Mouse (Mus musculus): Measurements from ENCODE around the gene Retnlg. TPM values are rescaled to one million over a fixed set of nuclear protein-coding genes. Genes with fewer than 3 reads are reported as not detected.
A peak's percentile ranks its signal among the peaks of the same experiment; 100 is the strongest.
"Not testable (repeated sequence)": the region's sequence is repeated elsewhere in the genome, so short reads cannot be mapped to it uniquely, and the experiment has no call there.

Gene Retnlg
- total and polyA plus RNA-seq, 3 experiments, result not detected

- TF ChIP-seq GATA1 (IDR thresholded peaks at IDR 0.05; ENCODE audit: borderline replicate concordance, low read length) (no peak), GATA2 (IDR thresholded peaks at IDR 0.05; ENCODE audit: borderline replicate concordance, low read depth, low read length) (no peak), TAL1 (conservative IDR thresholded peaks at IDR 0.05; ENCODE audit: low read depth, low read length) (no peak), POLR2AphosphoS5 (IDR thresholded peaks at IDR 0.05; ENCODE audit: insufficient replicate concordance, low read depth, low read length) (no peak), CTCF (IDR thresholded peaks at IDR 0.05; ENCODE audit: low read depth, low read length) (no peak)
- no peak for ATAC-seq (ENCODE audit: extremely low read depth, insufficient number of reproducible peaks, low FRiP score, poor library complexity, severe bottlenecking)
- no peaks in the 10 kb centered on the region for H3K36me3 ChIP-seq (replicated peaks)
- no peak overlapping the region for H3K4me3 ChIP-seq (ENCODE audit: low read depth, low read length)
- H3K4me1 ChIP-seq (ENCODE audit: insufficient read depth, low read depth, low read length), result peaks cover 3% of the 10 kb centered on the region
- no peaks in the 10 kb centered on the region for H3K27me3 ChIP-seq (ENCODE audit: insufficient read depth, low read length)
- H3K9me3 ChIP-seq (replicated peaks), result no peaks in the 10 kb centered on the region
- DNase-seq (ENCODE audit: low spot score), result no peak
Observed at GRCm38 (mm10) chr16:48843671-48844386, 28.6 kb upstream of the Retnlg start.

DNA sequence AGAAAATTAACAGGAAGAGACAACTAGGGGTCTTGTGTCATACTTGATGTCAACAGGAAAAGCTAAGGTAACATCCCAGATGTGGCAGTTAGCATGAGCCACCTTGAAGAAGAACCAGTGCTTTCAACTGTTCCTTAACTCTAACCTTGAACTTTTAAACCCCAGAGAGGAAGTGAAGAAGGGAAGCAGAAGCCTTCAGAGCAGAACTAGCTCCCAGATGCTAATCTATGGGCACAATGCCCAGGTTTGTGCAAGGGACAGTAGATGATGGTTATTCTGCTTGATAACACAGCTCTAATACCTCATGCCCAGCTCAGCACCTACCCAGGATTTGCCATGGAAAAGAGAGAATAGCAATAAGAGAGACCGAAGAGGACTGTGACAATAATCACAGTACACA lies 7.4 kb upstream of the Retnlg start:
- H3K36me3 ChIP-seq (replicated peaks); ATAC-seq (ENCODE audit: extremely low read depth, insufficient number of reproducible peaks, low FRiP score, poor library complexity, severe bottlenecking): not testable (repeated sequence)

GRCm38 (mm10) chr16:48867690-48868089 lies 4.7 kb upstream of the Retnlg start:
- DNase-seq (ENCODE audit: low spot score), result no peak
- Histone ChIP-seq H3K36me3 (replicated peaks) (no peaks in the 10 kb centered on the region), H3K4me3 (ENCODE audit: low read depth, low read length) (no peak overlapping the region; the same call in 1 of the 2 replicates), H3K4me1 (ENCODE audit: insufficient read depth, low read depth, low read length) (peaks cover 59% of the 10 kb centered on the region), H3K27me3 (ENCODE audit: insufficient read depth, low read length) (no peaks in the 10 kb centered on the region), H3K9me3 (replicated peaks) (no peaks in the 10 kb centered on the region)
- TF ChIP-seq GATA2 (IDR thresholded peaks at IDR 0.05; ENCODE audit: borderline replicate concordance, low read depth, low read length) (no peak), POLR2AphosphoS5 (IDR thresholded peaks at IDR 0.05; ENCODE audit: insufficient replicate concordance, low read depth, low read length) (no peak), CTCF (IDR thresholded peaks at IDR 0.05; ENCODE audit: low read depth, low read length) (no peak), TAL1 (conservative IDR thresholded peaks at IDR 0.05; ENCODE audit: low read depth, low read length) (peak; percentile 30), GATA1 (IDR thresholded peaks at IDR 0.05; ENCODE audit: borderline replicate concordance, low read length) (no peak)
- ATAC-seq (ENCODE audit: extremely low read depth, insufficient number of reproducible peaks, low FRiP score, poor library complexity, severe bottlenecking), result peak; percentile 74

More for the DNA sequence above, 7.4 kb upstream of the Retnlg start:
- not testable (repeated sequence) for DNase-seq (ENCODE audit: low spot score); H3K4me3 ChIP-seq (ENCODE audit: low read depth, low read length); H3K27me3 ChIP-seq (ENCODE audit: insufficient read depth, low read length); H3K9me3 ChIP-seq (replicated peaks)
- H3K4me1 ChIP-seq (ENCODE audit: insufficient read depth, low read depth, low read length), result peaks cover 56% of the 10 kb centered on the region

GRCm38 (mm10) chr16:48868663-48869062 lies 3.8 kb upstream of the Retnlg start:
- peak; percentile 8 for DNase-seq (ENCODE audit: low spot score)
- Histone ChIP-seq H3K9me3 (replicated peaks) (no peaks in the 10 kb centered on the region), H3K27me3 (ENCODE audit: insufficient read depth, low read length) (no peaks in the 10 kb centered on the region), H3K36me3 (replicated peaks) (no peaks in the 10 kb centered on the region), H3K4me1 (ENCODE audit: insufficient read depth, low read depth, low read length) (peaks cover 59% of the 10 kb centered on the region), H3K4me3 (ENCODE audit: low read depth, low read length) (no peak overlapping the region)
- ATAC-seq (ENCODE audit: extremely low read depth, insufficient number of reproducible peaks, low FRiP score, poor library complexity, severe bottlenecking), result peak; percentile 80
- no peak for TF ChIP-seq GATA2 (IDR thresholded peaks at IDR 0.05; ENCODE audit: borderline replicate concordance, low read depth, low read length)
- TF ChIP-seq POLR2AphosphoS5 (IDR thresholded peaks at IDR 0.05; ENCODE audit: insufficient replicate concordance, low read depth, low read length), result no peak
- no peak for TF ChIP-seq CTCF (IDR thresholded peaks at IDR 0.05; ENCODE audit: low read depth, low read length)
- no peak for TF ChIP-seq GATA1 (IDR thresholded peaks at IDR 0.05; ENCODE audit: borderline replicate concordance, low read length)
- peak; percentile 72 for TF ChIP-seq TAL1 (conservative IDR thresholded peaks at IDR 0.05; ENCODE audit: low read depth, low read length)

DNA sequence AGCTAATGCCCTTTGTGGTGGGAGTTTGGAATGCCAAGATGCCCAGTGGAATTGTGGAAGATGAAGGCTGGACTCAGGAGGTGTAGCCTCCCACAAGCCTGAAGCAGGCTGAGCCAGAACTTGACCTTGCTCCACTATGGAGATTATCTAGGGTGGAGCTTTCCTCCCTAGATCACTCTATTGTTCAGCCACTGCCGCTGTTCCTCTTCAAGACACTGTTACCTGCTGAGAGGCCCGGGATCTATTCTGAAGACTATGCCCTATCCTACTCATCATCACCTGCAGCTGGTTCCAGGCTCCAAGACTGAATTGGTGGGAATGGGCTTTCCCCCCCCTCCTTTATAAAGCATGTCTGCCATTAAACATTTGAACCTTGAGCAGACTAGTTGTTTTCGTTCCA lies 2.8 kb upstream of the Retnlg start:
- H3K9me3 ChIP-seq (replicated peaks), result no peaks in the 10 kb centered on the region
- H3K36me3 ChIP-seq (replicated peaks), result no peaks in the 10 kb centered on the region
- no peak overlapping the region for H3K4me3 ChIP-seq (ENCODE audit: low read depth, low read length)
- no peak for TF ChIP-seq GATA2 (IDR thresholded peaks at IDR 0.05; ENCODE audit: borderline replicate concordance, low read depth, low read length)
- no peak for TF ChIP-seq CTCF (IDR thresholded peaks at IDR 0.05; ENCODE audit: low read depth, low read length)
- no peak for TF ChIP-seq TAL1 (conservative IDR thresholded peaks at IDR 0.05; ENCODE audit: low read depth, low read length)
- no peak for TF ChIP-seq POLR2AphosphoS5 (IDR thresholded peaks at IDR 0.05; ENCODE audit: insufficient replicate concordance, low read depth, low read length)
- no peak for TF ChIP-seq GATA1 (IDR thresholded peaks at IDR 0.05; ENCODE audit: borderline replicate concordance, low read length)
- no peaks in the 10 kb centered on the region for H3K27me3 ChIP-seq (ENCODE audit: insufficient read depth, low read length)
- peaks cover 53% of the 10 kb centered on the region for H3K4me1 ChIP-seq (ENCODE audit: insufficient read depth, low read depth, low read length)
- ATAC-seq (ENCODE audit: extremely low read depth, insufficient number of reproducible peaks, low FRiP score, poor library complexity, severe bottlenecking) (no peak), DNase-seq (ENCODE audit: low spot score) (no peak)

GRCm38 (mm10) chr16:48871754-48872153 lies 667 bp upstream of the Retnlg start:
- TF ChIP-seq CTCF (IDR thresholded peaks at IDR 0.05; ENCODE audit: low read depth, low read length), result no peak
- TF ChIP-seq GATA1 (IDR thresholded peaks at IDR 0.05; ENCODE audit: borderline replicate concordance, low read length), result no peak
- TF ChIP-seq GATA2 (IDR thresholded peaks at IDR 0.05; ENCODE audit: borderline replicate concordance, low read depth, low read length), result no peak
- no peak for TF ChIP-seq POLR2AphosphoS5 (IDR thresholded peaks at IDR 0.05; ENCODE audit: insufficient replicate concordance, low read depth, low read length)
- TF ChIP-seq TAL1 (conservative IDR thresholded peaks at IDR 0.05; ENCODE audit: low read depth, low read length), result no peak
- DNase-seq (ENCODE audit: low spot score), result no peak
- Histone ChIP-seq H3K4me1 (ENCODE audit: insufficient read depth, low read depth, low read length) (peaks cover 36% of the 10 kb centered on the region), H3K27me3 (ENCODE audit: insufficient read depth, low read length) (no peaks in the 10 kb centered on the region), H3K9me3 (replicated peaks) (no peaks in the 10 kb centered on the region), H3K4me3 (ENCODE audit: low read depth, low read length) (no peak overlapping the region), H3K36me3 (replicated peaks) (no peaks in the 10 kb centered on the region)
- no peak for ATAC-seq (ENCODE audit: extremely low read depth, insufficient number of reproducible peaks, low FRiP score, poor library complexity, severe bottlenecking)

All from G1E (cell line).